Mouse (Mus musculus): Measurements from ENCODE around the gene Slc25a39.

Gene Slc25a39

DNA sequence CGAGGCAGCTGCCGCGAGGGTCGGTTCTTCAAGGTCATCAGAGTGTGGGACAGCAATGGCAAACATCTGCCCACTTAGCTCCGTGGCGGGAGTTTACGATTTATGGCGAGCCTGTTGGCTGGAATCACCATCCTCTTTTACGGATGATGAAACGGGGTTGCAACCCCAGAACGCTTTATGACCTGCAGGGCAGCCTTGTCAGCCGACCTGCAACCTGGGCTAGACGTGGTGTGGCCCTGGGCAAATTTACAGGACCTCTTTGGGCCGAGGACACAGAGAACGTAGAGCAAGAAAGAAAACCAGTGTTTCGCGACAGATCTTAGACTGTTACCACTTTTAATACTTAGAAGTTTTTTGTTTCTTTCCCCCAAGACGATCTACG lies at the start of gene Slc25a39:
Gene Slc25a39, minus strand, starts transcription at position 113 of the 382 bp plus-strand sequence.
- no peak for DNase-seq (ENCODE audit: low read depth, low spot score)

DNA sequence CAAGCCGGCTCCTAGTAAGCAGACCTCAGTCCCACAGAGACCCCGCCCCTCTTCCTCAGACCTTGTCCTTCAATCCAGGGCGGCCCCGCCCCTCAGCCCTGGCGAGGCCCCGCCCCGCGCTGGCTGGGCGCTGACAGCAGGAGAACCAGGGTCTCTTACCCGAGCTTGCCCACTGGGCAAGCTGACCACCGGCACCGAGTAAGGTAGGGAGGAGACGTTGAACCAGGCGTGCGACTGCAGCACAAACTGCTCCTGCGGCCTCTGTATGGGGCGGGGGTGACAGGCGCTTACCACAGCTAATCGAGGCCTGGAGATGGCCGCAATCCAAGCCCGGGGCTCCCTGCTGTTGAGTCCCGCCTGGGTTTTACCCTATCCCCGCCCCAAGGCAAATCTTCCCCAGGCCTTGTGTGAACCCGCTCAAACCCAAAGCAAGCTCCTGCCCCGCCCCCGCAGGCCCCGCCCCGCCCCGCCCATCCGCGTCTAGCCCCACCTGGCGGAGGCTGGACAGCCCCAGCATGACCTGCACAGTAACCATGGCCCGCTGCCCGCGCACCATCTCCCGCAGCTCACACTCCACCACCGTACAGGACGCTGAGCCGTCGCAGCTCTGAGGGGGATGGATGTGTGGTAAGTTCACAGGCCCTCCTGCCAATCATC lies 48.1 kb upstream of the Slc25a39 start:
- peak; percentile 86 for DNase-seq (ENCODE audit: low read depth, low spot score)

DNA sequence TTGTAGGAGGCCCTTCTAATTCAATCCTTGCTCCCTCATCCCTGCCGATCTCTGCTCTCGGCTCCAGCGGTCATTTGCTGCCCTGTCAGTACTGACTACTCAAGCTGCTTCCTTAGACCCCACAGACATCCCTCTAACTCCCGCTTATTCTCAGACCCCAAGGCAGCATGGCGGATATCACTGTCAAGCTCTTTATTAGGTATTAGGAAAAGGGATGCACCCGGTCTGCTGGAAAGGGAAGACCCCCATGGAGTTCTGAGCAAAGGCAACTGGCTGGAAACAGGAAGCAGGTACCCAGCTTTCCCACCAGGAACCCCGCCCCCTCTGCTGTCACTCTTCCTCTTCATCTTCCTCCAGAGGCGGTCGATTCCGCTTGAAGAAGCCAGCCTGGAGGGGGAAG lies 45.4 kb upstream of the Slc25a39 start:
- no peak for DNase-seq (ENCODE audit: low read depth, low spot score)

DNA sequence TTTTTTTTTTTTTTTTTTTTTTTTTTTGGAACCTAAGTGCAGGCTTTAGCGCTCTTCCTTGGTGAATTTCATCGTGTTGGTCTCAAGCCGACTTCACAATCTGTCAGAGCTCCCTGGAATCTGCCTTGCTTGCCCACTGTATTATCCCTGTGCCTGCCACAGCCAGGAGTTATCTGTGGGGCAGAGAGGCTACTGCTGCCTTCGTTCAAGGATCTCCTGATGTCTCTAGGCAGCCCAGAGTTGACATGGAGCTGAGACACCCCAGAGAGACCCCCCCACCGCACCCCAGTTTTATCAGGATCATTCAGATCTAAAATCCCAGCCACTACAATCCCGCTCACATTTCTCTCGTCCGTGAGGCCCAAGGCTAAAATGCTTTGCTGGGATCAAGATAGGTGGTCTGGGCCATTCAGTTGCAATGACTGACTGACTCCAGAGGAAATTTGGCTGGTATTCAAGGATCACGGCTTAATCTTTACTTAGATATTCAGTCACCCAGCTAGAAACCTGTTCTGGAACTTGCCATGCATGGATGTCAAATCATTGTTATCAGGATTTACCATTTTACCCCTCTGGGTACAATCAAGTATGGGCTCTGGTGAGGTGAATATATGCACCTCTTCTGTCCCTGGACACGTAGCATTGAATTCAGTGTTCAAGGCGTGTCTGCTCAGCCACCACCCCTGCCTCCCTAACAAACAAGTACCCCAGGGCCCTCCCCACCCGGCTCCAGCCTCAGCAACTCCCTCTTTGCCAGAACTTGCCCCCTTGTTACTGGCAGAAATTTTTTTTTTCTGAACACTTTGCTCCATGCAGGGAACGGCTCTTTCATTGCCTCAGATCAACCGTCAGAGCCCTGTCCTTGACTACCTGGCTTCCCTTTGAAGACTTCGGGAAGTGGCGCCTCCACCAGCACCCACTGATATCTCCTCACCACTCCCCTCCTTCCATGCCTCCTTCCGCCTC lies 41.6 kb upstream of the Slc25a39 start:
- DNase-seq (ENCODE audit: low read depth, low spot score) = no peak

DNA sequence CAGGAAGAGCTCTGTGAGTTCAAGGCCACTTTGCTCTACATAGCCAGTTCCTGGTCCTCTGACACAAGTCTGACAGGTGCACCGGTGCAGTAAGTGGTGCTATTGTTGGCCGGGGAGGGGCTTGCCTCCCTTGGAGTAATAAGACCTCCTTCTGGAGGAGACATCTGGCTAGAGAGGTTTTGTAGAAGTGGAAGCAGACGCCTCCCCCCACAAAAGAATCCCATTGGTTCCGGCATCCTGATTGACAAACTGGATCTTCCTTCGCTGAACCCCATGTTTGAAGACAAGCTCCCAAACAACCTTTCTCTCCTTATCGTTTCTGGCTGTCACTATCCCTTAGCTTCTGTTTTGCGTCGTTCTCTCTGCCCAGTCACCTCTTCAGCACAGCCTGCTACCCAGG lies 40.6 kb upstream of the Slc25a39 start:
- no peak for DNase-seq (ENCODE audit: low read depth, low spot score)

DNA sequence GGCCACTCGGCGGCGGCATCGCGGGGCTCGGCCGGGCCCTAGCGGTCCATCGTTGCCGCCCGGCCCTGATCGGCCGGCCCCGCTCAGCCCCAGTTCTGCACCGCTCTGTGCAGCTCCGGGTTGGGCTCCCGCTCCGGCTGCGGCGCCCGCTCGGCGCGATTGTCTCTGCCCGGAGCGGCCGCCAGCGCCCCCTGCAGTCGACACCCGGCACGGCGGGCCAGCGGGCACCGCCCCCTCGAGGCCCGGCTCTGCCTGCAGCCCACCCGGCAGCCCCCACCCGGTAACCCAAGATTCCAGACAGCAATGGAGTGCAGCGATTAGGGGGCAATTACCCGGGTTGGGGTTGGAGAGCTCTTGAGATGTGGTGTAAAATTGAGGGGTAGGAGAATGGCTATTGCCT lies 39.8 kb upstream of the Slc25a39 start, which contains the start of gene Fam171a2:
Gene Fam171a2, minus strand, starts transcription at position 186 of the 400 bp plus-strand sequence.
- no peak for DNase-seq (ENCODE audit: low read depth, low spot score)

DNA sequence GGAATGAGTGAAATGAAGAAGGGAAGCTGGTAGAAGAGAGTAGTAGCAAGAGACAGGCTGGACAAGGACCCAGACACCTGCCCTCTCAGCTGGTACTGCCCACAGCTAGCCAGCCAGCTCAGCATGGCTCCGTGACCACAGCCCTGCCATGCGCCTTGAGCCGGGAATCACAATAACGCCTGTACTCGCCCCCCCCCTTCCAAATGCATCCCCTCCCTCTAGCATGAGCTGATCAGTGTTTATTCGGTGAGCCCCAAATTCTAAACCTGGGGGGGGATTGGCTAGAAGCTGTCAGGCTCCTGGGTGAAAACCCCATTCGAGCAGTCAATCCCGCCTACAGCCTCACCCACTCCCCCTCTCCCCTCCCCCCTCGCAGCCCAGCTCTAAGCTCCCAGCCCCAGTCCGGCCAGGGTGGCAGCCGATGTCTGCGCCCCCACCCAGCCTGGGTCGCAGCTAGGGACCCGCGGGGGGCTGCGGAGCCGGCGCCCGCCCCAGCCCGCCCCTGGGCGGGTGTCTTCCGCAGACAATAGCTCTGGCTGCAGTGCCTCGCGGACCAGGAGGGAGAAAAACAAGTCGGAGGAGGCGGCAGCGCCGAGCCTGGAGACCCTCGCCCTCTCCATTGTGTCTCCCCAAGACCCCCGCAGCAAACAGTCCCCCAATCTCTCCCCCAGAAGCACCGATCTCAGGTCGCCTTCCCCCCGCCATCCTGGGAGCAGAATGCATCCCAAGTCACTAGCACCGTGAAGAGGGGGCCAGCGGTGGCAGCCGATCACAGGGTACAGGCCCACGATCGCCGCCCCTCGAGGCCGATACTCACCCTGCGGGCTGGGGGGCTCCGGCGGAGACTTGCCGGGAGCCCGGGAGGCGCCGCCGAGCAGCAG lies 39.1 kb upstream of the Slc25a39 start:
- DNase-seq (ENCODE audit: low read depth, low spot score) = no peak

DNA sequence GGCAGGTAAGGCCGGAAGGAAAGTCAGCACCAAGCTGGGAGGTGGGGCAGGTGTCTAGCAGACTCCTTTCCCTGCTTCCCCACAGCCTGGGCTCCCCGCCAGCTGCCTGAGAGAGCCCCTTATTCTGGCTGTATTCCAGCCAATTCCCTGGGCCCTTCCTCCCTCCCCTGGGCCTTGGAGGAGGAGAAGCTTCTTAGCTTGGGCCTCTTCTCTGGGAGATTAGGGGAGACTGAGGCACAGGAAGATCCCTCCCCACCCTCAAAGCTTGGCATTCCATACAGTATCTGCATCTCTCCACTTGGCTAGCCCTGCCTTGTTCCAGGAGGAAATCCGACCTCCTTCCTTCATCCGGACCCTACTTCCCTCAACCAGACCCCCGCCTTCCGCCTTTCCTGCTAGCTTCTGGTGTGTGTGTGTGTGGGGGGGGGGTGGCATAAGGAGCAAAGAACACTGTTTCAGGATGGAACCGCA lies 38.2 kb upstream of the Slc25a39 start:
- no peak for DNase-seq (ENCODE audit: low read depth, low spot score)

DNA sequence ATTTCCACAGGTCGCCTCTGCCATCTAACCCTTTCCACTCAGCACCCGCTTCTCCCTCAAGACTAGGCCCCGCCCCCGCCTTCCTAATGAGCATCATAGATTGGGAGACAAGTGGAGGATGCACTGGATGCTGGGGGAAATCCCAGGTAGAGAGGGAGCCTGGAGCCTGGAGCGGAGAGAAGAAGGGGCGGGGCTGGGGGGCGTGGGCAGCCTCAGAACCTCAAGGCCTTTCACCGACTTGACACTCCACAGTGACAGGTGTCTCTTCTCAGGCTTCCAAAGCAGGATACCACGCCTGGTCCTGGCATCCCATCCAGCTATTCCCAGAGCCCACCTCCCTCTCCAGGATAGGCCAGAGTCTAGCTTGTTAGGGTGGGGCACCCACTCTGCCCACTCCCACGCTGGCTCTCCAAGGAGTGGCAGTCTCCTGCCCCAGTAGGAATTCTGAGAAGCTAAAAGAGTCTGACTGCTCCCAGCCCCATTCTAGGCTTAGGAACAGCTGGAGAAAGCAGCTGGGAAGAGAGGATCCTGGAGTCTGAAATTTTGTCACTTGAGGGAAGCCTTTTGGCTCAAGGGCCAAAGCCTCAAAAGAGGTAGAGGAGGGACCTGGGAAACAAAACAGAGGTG lies 37.6 kb upstream of the Slc25a39 start:
- no peak for DNase-seq (ENCODE audit: low read depth, low spot score)

DNA sequence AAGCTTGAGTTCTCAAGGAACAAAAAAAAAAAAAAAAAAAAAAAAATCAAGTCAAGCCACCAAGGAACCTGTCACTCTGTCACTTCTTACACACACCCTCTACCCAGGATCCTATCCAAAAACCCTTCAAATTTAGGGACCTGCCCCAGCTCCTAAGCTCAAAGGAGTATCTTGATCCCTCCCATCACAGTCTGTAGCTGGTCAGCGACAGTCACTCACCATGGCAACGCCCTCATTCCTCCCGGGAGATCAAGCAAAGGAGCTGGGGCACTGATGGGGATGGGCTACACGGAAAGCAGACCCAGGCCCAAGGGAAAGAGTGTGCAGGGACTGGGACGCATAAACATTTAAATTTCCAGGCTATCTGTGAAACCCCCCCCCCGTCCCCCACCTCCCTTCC lies 37.0 kb upstream of the Slc25a39 start:
- no peak for DNase-seq (ENCODE audit: low read depth, low spot score)

DNA sequence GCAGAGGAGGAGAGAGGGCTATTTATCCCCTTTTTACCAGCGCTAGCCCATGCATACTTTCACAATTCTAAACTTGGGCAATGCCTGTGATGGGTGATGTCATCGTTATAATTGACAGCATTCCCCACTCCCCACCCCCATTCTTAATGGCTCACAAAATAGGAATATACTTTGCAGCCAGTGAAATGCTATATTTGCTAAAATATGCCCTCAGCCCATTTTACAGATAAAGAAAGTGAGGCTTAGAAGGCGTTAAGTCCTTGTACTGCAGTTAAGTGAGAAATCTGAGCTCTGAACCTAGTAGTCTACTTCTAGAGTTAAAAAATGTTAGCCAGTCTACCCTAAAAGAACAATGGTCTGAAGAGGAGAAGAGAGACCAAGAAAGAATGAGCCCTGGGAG lies 36.6 kb upstream of the Slc25a39 start:
- no peak for DNase-seq (ENCODE audit: low read depth, low spot score)

DNA sequence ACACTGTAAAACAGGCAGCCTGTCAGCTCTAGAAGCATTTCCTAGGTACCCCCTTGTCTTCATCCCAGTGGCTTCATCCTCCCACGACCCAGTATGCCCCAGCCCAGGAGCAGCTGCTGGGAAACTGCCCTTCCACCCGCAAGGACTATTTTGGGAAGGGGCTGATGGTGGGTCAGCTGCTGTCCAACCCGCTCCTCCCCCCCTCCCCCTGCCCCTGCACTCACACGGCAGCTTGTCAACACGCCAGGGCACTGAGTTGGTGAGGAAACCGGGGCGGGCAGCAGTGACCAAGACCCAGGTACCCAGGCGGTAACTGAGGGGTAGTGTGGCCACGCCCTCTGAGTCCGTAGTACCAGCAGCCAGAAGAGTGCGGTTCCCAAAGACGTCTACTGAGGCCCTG lies 36.0 kb upstream of the Slc25a39 start:
- no peak for DNase-seq (ENCODE audit: low read depth, low spot score)

DNA sequence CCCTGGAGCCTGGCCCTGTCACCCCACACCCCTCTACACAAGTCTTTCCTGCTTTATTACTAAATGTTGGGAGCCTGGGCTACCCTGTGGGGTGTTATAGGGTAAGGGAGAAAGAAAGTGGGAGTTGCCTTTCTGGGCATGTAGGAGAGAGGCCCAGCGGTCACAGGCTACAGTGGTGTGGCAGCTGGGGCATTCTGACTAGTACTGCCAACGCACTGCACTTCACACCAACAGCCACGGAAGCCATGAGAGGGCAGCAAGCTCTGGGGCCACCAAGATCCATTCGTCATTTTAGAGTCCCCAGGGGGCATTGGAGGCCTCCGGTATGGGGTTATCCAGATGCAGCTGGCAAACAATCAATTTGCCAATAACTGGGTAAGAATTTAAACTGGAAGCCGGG lies 34.3 kb upstream of the Slc25a39 start:
- DNase-seq (ENCODE audit: low read depth, low spot score) = no peak

DNA sequence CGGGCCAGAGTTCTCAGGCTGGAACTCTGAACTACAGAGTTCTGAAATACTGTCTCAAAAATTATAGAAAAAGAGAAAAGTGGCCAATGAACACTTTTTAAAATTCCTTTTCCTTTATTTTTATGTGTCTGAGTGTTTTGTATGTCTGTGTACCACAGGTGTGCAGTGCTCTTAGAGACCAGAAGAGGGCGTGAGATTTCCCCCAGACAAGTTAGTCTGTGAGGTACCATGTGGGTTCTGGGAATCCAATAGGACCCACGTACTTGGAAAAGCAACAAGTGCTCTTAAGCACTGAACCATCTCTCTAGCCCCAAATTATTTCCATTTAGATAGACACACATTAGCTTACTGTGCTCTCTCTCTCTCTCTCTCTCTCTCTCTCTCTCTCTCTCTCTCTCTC lies 33.7 kb upstream of the Slc25a39 start:
- no peak for DNase-seq (ENCODE audit: low read depth, low spot score)

DNA sequence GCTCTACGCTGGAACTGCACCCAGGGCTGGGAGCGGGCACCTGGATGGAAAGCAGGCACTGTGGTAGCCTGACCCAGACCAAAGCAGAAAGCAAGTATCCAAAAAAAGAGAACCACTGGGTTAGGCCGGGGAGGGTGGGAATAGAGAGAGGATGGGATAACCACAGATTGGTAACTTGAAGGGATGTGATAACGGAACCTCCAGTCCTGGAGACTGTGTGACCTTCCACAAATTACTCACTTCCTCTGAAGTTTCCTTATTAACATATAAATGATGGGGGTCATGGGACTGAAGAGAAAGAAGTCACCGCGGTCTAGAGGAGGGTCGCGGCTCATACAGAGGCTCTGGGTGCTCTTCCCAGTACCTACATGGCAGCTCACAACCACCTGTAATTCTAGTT lies 32.5 kb upstream of the Slc25a39 start:
- no peak for DNase-seq (ENCODE audit: low read depth, low spot score)

DNA sequence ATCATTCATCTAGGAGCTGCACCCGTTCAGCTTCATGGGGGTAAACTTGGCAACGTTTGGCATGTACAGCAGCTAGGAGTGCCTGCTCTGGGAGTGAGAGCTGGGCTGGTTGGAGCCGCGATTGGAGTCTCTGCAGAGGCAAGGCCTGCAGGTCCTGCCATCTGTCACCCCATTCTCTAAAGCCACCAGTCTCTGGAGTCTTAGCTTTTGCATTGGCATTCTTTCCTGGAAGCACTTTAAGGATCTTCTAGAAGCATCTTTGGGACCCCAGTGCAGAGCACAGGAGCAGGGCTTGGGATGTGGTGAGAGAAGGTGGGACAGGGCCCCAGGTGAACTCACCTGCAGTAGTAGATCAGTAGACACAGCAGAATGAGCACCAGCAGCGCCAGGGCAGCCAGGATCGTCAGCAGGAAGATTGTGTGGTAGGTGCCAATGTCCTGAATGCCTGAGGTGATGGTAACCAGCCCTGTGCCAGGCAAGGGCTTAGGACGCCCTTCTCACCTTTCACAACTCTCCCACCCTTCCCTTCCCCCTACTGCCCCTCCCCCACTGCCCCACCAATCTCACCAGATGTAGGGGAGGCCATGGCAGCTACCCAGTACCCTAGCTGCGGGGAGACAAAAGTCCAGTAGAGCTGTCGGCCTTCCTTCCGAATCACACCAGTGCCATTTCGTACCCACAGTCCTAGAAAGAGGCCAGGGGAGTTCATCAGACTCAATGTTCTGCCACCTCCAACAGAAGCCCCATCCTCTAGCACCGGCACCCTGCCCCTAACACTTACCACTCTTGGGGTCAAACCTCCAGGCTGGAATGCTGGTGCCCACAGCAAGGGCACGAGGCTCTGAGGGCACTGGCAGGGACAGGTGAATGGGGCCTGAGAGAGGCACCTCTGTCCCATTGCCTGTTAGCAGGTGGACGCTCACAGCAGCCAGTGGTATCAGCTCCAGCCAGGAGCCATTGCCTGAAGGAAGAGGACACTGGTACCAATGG lies 31.6 kb upstream of the Slc25a39 start:
- no peak for DNase-seq (ENCODE audit: low read depth, low spot score)

DNA sequence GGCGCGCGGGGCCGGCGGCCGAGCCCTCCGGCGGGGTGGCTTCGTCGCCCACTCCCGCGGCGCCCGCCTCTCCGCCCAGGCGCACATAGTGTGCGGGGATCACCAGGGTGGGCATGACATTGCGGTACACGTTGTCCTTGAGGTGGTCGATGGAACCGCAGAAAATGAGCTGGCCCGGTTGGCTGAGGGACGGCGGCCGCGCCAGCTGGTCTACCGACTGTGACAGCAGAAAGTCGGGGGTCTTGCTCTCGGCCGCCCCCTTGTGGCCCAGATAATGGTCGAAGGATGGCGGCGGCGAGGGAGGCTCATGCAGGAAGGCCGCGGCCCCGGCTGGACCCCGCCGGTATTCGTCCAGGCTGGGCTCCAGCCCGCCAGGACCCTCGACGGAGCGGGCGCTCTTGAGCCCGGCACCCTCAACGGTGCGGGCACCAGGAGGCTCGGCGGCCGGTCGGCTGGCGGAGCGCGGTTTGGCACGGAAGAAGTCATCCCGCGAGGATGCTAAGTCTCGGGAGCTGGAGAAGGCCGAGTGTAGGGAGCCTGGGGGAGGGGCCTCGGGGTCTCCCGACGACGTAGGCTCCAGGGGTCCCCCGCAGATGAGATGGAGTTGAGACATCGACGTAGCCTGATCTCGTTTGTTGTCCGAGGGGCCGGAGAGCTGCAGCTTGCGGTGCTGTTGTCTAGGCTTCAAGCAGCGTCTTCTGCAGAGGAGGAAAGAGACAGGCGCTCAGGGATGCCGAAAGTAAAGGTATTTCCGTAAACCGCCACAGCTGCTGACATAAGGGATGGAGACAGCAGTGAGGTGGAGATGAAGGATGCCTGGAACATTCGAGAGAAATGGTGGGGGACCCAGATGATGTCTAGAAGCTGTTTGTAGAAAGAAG lies 30.7 kb upstream of the Slc25a39 start:
- no peak for DNase-seq (ENCODE audit: low read depth, low spot score)

DNA sequence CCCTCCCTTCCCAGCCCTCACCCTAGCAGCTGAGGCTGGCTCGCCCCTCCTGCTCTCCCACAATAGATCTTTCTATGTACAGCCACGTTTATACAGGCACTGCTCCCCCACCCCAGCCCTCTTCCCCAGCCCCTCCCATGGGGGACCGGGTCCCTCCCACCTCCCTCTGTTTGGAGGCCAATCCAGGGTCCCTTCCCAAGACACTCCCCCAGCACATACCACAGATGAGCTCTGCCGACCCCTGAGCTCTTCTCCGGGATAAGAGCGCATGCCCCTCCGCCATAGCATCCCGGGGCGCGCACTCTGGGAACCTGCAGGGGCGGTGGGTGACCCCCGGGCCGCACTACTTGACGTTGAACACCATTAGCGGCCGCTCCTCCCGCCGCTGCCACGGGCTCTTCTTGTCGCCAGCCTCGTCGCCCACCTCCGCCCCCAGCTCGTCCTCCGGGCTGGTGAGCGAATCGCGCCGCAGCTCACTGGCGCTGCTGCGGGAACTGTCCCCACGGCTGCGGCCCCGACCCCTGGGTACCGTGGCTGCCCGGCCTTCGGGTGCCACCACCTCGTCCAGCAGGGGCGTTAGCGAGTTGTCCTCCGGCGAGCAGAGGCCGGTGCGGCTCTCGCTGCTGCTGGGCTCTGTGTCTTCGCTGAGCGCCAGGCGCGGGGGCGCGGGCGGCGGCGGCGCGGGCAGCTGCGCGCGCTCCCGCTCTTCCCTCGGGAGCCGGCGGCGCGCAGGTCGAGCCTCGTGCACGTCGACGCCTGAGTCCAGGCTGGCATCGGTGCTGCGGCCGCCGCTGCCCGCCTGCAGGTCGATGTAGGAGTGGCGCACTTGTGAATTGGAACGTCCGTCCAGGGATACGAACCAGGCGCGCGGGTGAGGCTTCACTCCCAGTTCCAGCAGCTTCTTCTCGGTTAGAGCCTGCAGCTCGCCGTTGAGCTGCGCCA lies 29.6 kb upstream of the Slc25a39 start:
- DNase-seq (ENCODE audit: low read depth, low spot score) = no peak

Measured in WW6 (cell line).